Comparison of ENCODE assay signal across 18 mouse cellular contexts in genomic region chr17:34861704-34862415, GRCm38 (mm10). TPM values are rescaled to one million over a fixed set of nuclear protein-coding genes. Genes with fewer than 3 reads are reported as not detected.
A peak's percentile ranks its signal among the peaks of the same experiment; 100 is the strongest.
DNase-seq lines count a peak whose midpoint lies in the region; ATAC-seq and TF ChIP-seq lines count a peak whose summit lies in the region.
"Had no signal": no experiment of that assay in that cellular context is flagged by ENCODE, and none has a peak within 500 bp of the region (broad histone marks: within the 10 kb centered on the region; RNA-seq: fewer than 3 reads in every experiment).

No protein-coding gene starts in this region.

- H3K36me3 ChIP-seq in liver, postnatal 0 days (replicated peaks; ENCODE audit: insufficient read depth, low read length): peaks cover 18% of the 10 kb centered on the region

- 47% methylated on average over 13 of the region's 13 CpGs for WGBS in liver, postnatal 0 days (ENCODE audit: insufficient replicate concordance)

- peak overlapping the region; percentile 63 for H3K4me2 ChIP-seq in liver, postnatal 0 days (ENCODE audit: low read depth, low read length)
- H3K4me2 ChIP-seq: limb, embryonic 12.5 days; midbrain, embryonic 15.5 days had no signal

- TF ChIP-seq EP300 in liver, postnatal 0 days (IDR thresholded peaks at IDR 0.05; ENCODE audit: low read depth): no peak

- H3K27me3 ChIP-seq in liver, postnatal 0 days (ENCODE audit: insufficient read depth, low read length): no peaks in the 10 kb centered on the region
- H3K27me3 ChIP-seq: limb, embryonic 12.5 days; midbrain, embryonic 15.5 days had no signal

- intact Hi-C loops in left cerebral cortex, postnatal 4 days (cut with DNase I): no loop called here

- no peaks in the 10 kb centered on the region for H3K9me3 ChIP-seq in liver, postnatal 0 days (ENCODE audit: low read length)
- H3K9me3 ChIP-seq: limb, embryonic 12.5 days; midbrain, embryonic 15.5 days had no signal

- H3K4me1 ChIP-seq in brown adipose tissue, adult 24 weeks (ENCODE audit: control insufficient read depth, insufficient read depth, insufficient read length, low read length): no peaks in the 10 kb centered on the region
- peaks cover 19% of the 10 kb centered on the region for H3K4me1 ChIP-seq in liver, postnatal 0 days (ENCODE audit: insufficient read depth)
- H3K4me1 ChIP-seq: limb, embryonic 12.5 days; midbrain, embryonic 15.5 days had no signal

- no peak for TF ChIP-seq CTCF in liver, postnatal 0 days (IDR thresholded peaks at IDR 0.05; ENCODE audit: low read depth)
- TF ChIP-seq CTCF in layer of hippocampus, adult 2 months (conservative IDR thresholded peaks at IDR 0.05): no peak

- peak overlapping the region; percentile 49; the same call in 1 of the 2 replicates for H3K27ac ChIP-seq in brown adipose tissue, adult 24 weeks (replicated peaks; ENCODE audit: low read depth, low read length)
- H3K27ac ChIP-seq in liver, postnatal 0 days (ENCODE audit: low read depth): peak overlapping the region; percentile 73
- H3K27ac ChIP-seq in layer of hippocampus, adult 2 months: no peak overlapping the region
- H3K27ac ChIP-seq: limb, embryonic 12.5 days; midbrain, embryonic 15.5 days had no signal

- peak overlapping the region; percentile 47 for H3K9ac ChIP-seq in liver, postnatal 0 days (replicated peaks)
- H3K9ac ChIP-seq: limb, embryonic 12.5 days; midbrain, embryonic 15.5 days had no signal

- DNase-seq in gastrocnemius, adult 18-20 months (ENCODE audit: low spot score): peak; percentile 26
- DNase-seq in gastrocnemius, postnatal 25 days: no peak
- peak; percentile 57 for DNase-seq in kidney, postnatal 10 days
- peak; percentile 76 for DNase-seq in liver, postnatal 0 days
- DNase-seq in left cerebral cortex, postnatal 4 days: no peak
- DNase-seq in neural tube, embryonic 10.5 days (ENCODE audit: extremely low spot score, low spot score): no peak
- no peak for DNase-seq in layer of hippocampus, adult 2 months (ENCODE audit: low spot score in 2 of 2)
- DNase-seq: adrenal gland, postnatal 25 days; B cell, adult 2 months; cerebellum, adult 18-20 months; right cerebral cortex, postnatal 25 days; thymus, postnatal 36 days had no signal

- ATAC-seq in liver, postnatal 0 days: peak; percentile 91
- ATAC-seq: inflammation-experienced regulatory T-cells, adult 6 months; midbrain, embryonic 15.5 days had no signal

- no peak overlapping the region for H3K4me3 ChIP-seq in brown adipose tissue, adult 24 weeks (ENCODE audit: insufficient read depth, low read depth, low read length)
- H3K4me3 ChIP-seq in liver, postnatal 0 days (ENCODE audit: low read depth, low read length): peak overlapping the region; percentile 51
- no peak overlapping the region for H3K4me3 ChIP-seq in layer of hippocampus, adult 2 months
- H3K4me3 ChIP-seq: limb, embryonic 12.5 days; midbrain, embryonic 15.5 days had no signal

RNA-seq across cellular contexts. Expression of gene Cfb, which starts 0.5 kb away (rescaled TPM):
- 1 to 10 TPM; 2.9 to 6.9 TPM for total RNA-seq in gastrocnemius, adult 18-20 months (2021)
- 1 to 10 TPM in 1 of 2 experiments, under 1 TPM in 1; 0.95 to 8.2 TPM for total RNA-seq in gastrocnemius, postnatal 25 days (2021)
- 29.3 and 35.1 TPM in 2 replicates for polyA plus RNA-seq in brown adipose tissue, adult 24 weeks (2012; ENCODE audit: insufficient read depth, insufficient read length, missing spikeins)
- polyA plus RNA-seq in liver, postnatal 0 days (2015; fragmentation: Nextera tagmentation; extraction: Ambion mirVana): 744 and 847 TPM in 2 replicates
- total RNA-seq in left cerebral cortex, postnatal 4 days (2021): under 1 TPM; 0.28 to 0.66 TPM
- total RNA-seq in layer of hippocampus, adult 2 months (2021): not detected

RNA-seq across cellular contexts. Expression of gene Nelfe, which starts 11.7 kb away (rescaled TPM):
- 10 to 100 TPM in 1 of 2 experiments, 1 to 10 TPM in 1; 9.0 to 12.0 TPM for total RNA-seq in gastrocnemius, adult 18-20 months (2021)
- 1 to 10 TPM; 7.7 to 8.9 TPM for total RNA-seq in gastrocnemius, postnatal 25 days (2021)
- 25.0 and 41.5 TPM in 2 replicates for polyA plus RNA-seq in brown adipose tissue, adult 24 weeks (2012; ENCODE audit: insufficient read depth, insufficient read length, missing spikeins)
- 26.1 and 26.5 TPM in 2 replicates for polyA plus RNA-seq in liver, postnatal 0 days (2015; fragmentation: Nextera tagmentation; extraction: Ambion mirVana)
- 10 to 100 TPM; 31.7 to 32.8 TPM for total RNA-seq in left cerebral cortex, postnatal 4 days (2021)
- 10 to 100 TPM; 34.9 to 38.1 TPM for total RNA-seq in layer of hippocampus, adult 2 months (2021)

RNA-seq across cellular contexts. Expression of gene Skiv2l, which starts 11.8 kb away (rescaled TPM):
- total RNA-seq in gastrocnemius, adult 18-20 months (2021): 10 to 100 TPM; 20.8 to 21.3 TPM
- 10 to 100 TPM; 18.0 to 18.9 TPM for total RNA-seq in gastrocnemius, postnatal 25 days (2021)
- polyA plus RNA-seq in brown adipose tissue, adult 24 weeks (2012; ENCODE audit: insufficient read depth, insufficient read length, missing spikeins): 15.1 and 24.6 TPM in 2 replicates
- 14.1 and 15.4 TPM in 2 replicates for polyA plus RNA-seq in liver, postnatal 0 days (2015; fragmentation: Nextera tagmentation; extraction: Ambion mirVana)
- 10 to 100 TPM; 68.5 to 74.7 TPM for total RNA-seq in left cerebral cortex, postnatal 4 days (2021)
- 10 to 100 TPM; 75.1 to 78.3 TPM for total RNA-seq in layer of hippocampus, adult 2 months (2021)

RNA-seq across cellular contexts. Expression of gene Zbtb12, which starts 17.4 kb away (rescaled TPM):
- 1 to 10 TPM; 5.9 to 6.9 TPM for total RNA-seq in gastrocnemius, adult 18-20 months (2021)
- 1 to 10 TPM; 5.0 to 5.2 TPM for total RNA-seq in gastrocnemius, postnatal 25 days (2021)
- polyA plus RNA-seq in brown adipose tissue, adult 24 weeks (2012; ENCODE audit: insufficient read depth, insufficient read length, missing spikeins): 3.0 and 3.3 TPM in 2 replicates
- polyA plus RNA-seq in liver, postnatal 0 days (2015; fragmentation: Nextera tagmentation; extraction: Ambion mirVana): 0.33 and 0.46 TPM in 2 replicates
- total RNA-seq in left cerebral cortex, postnatal 4 days (2021): 10 to 100 TPM; 35.4 to 38.3 TPM
- 1 to 10 TPM; 7.5 to 9.0 TPM for total RNA-seq in layer of hippocampus, adult 2 months (2021)
- polyA plus RNA-seq: inflammation-experienced regulatory T-cells, adult 6 months had no signal

RNA-seq across cellular contexts. Expression of gene Gm20547, which starts 20.0 kb away (rescaled TPM):
- not detected for total RNA-seq in gastrocnemius, adult 18-20 months (2021)
- total RNA-seq in gastrocnemius, postnatal 25 days (2021): not detected
- not detected in 2 replicates for polyA plus RNA-seq in brown adipose tissue, adult 24 weeks (2012; ENCODE audit: insufficient read depth, insufficient read length, missing spikeins)
- polyA plus RNA-seq in liver, postnatal 0 days (2015; fragmentation: Nextera tagmentation; extraction: Ambion mirVana): 0.25 TPM in 1 of 2 replicates, not detected in the other
- not detected for total RNA-seq in left cerebral cortex, postnatal 4 days (2021)
- total RNA-seq in layer of hippocampus, adult 2 months (2021): not detected
- total RNA-seq: adrenal gland, postnatal 25 days; neutrophil, adult 5-6 weeks had no signal
- polyA plus RNA-seq: heart, postnatal 0 days had no signal

Comparison
In these comparisons a context has a peak if more than half of its experiments do, and no peak if none do; other contexts are left out.
1. DNase-seq: peak in gastrocnemius, adult 18-20 months (single experiment), kidney, postnatal 10 days (single experiment) and liver, postnatal 0 days (single experiment); none in gastrocnemius, postnatal 25 days (single experiment), left cerebral cortex, postnatal 4 days (single experiment), neural tube, embryonic 10.5 days (single experiment) and layer of hippocampus, adult 2 months (0 of 2).